16 mouse cellular contexts compared by ENCODE assay signal in genomic region chrX:71024718-71025117, GRCm38 (mm10).
"Had no signal": no experiment of that assay in that cellular context is flagged by ENCODE, and none has a peak within 500 bp of the region (broad histone marks: within the 10 kb centered on the region; RNA-seq: fewer than 3 reads in every experiment).

No protein-coding gene starts in this region.

- H3K36me3 ChIP-seq: limb, embryonic 15.5 days; liver, embryonic 12.5 days; midbrain, embryonic 15.5 days; neural tube, embryonic 13.5 days; stomach, embryonic 15.5 days had no signal

- H3K9me3 ChIP-seq: limb, embryonic 15.5 days; liver, embryonic 12.5 days; megakaryocyte, embryonic 14.5 days; midbrain, embryonic 15.5 days; neural tube, embryonic 13.5 days; stomach, embryonic 15.5 days had no signal

- ATAC-seq: liver, embryonic 12.5 days; midbrain, embryonic 15.5 days had no signal

- H3K4me3 ChIP-seq: limb, embryonic 15.5 days; liver, embryonic 12.5 days; megakaryocyte, embryonic 14.5 days; midbrain, embryonic 15.5 days; neural tube, embryonic 13.5 days; stomach, embryonic 15.5 days had no signal

- H3K4me2 ChIP-seq: limb, embryonic 15.5 days; liver, embryonic 12.5 days; lung, embryonic 14.5 days; midbrain, embryonic 11.5 days; midbrain, embryonic 15.5 days; neural tube, embryonic 13.5 days; stomach, embryonic 15.5 days had no signal

- DNase-seq: kidney, postnatal 36 days; layer of hippocampus, adult 9-11 months; layer of hippocampus, postnatal 36 days; lung, embryonic 14.5 days; lung, postnatal 10 days; lung, postnatal 4 days; right cerebral cortex, postnatal 14 days; thymus, adult 2 months; thymus, postnatal 25 days had no signal

- H3K27ac ChIP-seq: limb, embryonic 15.5 days; liver, embryonic 12.5 days; midbrain, embryonic 15.5 days; neural tube, embryonic 13.5 days; stomach, embryonic 15.5 days had no signal

- H3K27me3 ChIP-seq: limb, embryonic 15.5 days; liver, embryonic 12.5 days; midbrain, embryonic 15.5 days; neural tube, embryonic 13.5 days; stomach, embryonic 15.5 days had no signal

- H3K9ac ChIP-seq: limb, embryonic 15.5 days; liver, embryonic 12.5 days; lung, embryonic 14.5 days; midbrain, embryonic 15.5 days; neural tube, embryonic 13.5 days; stomach, embryonic 15.5 days had no signal

- H3K4me1 ChIP-seq: limb, embryonic 15.5 days; liver, embryonic 12.5 days; megakaryocyte, embryonic 14.5 days; midbrain, embryonic 15.5 days; neural tube, embryonic 13.5 days; stomach, embryonic 15.5 days had no signal
